Mouse (Mus musculus) c-Kit-positive CD71-negative TER-119-negative erythroid progenitor cells, embryonic 14.5 days (primary cell): ENCODE measurements around the gene Plekhb1.

ENCODE experiments used
- DNase-seq: peaks from one replicate; pipeline ENCODE4 v3.0.0-alpha.2; 2013; ENCODE audit warnings: low read depth

Plekhb1 gene

DNA sequence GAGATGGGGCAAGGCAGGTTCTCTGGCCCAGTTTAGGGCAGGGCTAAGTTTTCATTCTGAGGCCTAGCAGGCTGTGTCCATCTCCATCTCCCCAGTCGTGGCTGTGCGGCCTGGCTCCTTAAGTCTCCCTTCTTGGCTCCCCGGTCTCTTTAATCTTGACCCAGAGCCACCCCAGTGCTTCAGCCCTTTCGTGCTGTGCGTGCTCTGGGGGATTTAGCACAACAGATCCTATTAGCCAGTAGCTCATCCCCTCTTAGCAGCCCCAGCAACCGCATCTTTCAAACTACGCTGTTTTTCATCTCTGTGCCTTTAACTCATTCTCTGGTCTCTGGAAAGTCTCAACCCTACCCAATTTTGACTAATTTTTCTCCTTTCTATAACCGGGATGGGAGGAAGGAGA is at the start of gene Plekhb1:
Gene Plekhb1 (minus strand): TSS at position 184 of the 400 bp plus-strand sequence.
- DNase-seq: no peak

GRCm38 (mm10) chr7:100706883-100707480 is 44.8 kb upstream of the Plekhb1 start:
- DNase-seq: no peak

GRCm38 (mm10) chr7:100706143-100706841 is 44.1 kb upstream of the Plekhb1 start, which contains the start of gene Fam168a:
TSS of gene Fam168a (plus strand) at chr7:100706635.
- peak; percentile 83 for DNase-seq

GRCm38 (mm10) chr7:100699771-100700770 is 37.9 kb upstream of the Plekhb1 start:
- DNase-seq: no peak

GRCm38 (mm10) chr7:100693199-100693598 is 31.0 kb upstream of the Plekhb1 start:
- no peak for DNase-seq

DNA sequence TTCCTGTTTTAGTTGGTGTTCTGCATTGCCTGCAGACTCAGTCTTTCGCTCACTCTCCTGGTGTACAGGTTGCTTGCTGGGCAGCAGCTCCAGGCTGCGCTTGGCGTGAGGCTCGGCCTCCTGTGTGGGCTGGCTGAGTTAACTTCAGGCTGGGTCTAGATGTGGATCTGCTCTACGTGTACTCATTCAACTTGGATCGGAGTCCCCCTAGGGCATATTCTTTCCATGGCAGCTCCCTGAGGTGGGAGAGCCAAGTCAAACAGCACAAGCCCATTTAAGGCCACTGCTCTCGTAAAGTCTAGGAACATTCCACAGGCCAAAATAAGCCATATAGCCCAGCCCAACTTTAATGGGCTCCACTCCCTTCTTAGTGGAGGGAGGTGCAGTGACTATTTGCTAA is 26.3 kb upstream of the Plekhb1 start:
- DNase-seq: no peak

DNA sequence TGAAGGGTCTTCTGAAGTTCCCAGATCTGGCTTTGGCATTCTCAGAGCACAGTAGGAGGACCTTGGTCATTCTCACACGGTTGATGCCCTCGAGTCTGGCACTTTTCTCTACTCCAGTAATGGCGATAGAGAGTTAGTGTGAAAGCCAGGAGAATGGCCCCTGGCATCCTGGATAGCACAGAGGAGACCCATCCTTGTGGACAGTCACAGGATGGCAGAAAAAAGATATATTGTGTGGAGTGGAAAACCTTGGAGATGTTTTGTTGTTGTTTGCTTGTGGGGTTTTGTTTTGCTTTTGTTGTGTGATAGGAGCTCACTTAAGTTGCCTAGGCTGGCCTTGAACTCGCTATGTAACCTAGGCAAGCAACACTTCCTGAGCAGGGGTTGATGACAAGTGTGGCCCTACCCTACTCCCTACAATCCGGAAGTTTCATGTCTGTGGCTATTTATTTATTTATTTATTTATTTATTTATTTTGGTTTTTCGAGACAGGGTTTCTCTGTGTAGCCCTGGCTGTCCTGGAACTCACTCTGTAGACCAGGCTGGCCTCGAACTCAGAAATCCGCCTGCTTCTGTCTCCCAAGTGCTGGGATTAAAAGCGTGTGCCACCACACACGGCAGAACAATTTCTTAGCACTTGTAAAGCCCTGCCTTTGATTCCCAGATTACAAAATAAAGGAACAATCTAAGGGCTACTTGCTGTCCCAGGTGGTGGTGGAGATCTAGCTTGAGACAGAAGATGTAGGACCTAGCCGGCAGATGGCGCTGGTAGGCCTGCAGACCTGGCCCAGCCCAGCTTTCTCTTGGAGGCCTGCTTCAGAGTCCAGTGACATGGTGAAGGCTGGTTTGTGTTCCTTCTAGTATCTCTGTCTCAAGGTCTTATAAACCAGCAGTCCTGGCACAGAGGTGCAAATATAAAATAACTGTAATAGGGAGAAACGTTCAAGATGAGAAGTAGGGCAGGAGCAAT is 23.1 kb upstream of the Plekhb1 start:
- DNase-seq: peak; percentile 66

DNA sequence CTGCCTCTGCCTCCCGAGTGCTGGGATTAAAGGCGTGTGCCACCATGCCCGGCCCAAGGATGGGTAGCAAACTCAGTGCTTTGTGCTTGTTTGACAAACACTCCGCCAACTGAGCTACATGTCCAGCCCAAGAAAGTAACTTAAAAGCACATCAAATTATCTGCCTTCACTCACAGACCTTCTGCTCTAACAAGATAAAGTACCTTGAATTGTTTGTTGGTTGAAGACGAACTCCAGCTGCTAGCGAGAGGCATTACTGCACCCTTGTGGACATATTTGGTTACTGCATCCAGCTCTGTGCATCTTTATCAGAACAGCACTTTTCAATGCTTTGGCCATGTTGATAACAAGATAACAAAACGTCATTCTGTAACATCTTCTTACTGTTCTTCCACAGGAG is 22.3 kb upstream of the Plekhb1 start:
- peak; percentile 77 for DNase-seq

- DNase-seq: no peak
These were observed 21.9 kb upstream of the Plekhb1 start for GRCm38 (mm10) chr7:100684081-100684480.

DNA sequence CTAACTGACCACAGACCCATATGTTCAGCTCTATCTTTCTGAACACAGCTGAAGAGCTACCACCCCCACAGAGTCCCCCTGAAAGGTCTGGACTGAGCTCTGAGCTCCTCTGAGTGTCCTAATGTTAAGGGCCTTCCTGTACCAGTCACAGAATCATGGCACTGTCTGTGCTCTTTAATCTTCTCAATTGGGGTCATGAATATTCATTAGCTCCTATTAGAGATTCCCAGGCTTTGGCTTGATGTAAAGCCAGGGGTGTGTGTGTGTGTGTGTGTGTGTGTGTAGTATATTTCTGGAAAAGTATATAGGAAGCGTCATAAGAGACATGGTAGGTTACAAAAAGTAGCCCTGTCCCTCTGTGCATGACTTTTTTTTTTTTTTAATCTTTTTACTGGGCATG is 21.0 kb upstream of the Plekhb1 start:
- DNase-seq: no peak

- DNase-seq: no peak
These were observed 18.9 kb upstream of the Plekhb1 start for GRCm38 (mm10) chr7:100681132-100681531.

DNA sequence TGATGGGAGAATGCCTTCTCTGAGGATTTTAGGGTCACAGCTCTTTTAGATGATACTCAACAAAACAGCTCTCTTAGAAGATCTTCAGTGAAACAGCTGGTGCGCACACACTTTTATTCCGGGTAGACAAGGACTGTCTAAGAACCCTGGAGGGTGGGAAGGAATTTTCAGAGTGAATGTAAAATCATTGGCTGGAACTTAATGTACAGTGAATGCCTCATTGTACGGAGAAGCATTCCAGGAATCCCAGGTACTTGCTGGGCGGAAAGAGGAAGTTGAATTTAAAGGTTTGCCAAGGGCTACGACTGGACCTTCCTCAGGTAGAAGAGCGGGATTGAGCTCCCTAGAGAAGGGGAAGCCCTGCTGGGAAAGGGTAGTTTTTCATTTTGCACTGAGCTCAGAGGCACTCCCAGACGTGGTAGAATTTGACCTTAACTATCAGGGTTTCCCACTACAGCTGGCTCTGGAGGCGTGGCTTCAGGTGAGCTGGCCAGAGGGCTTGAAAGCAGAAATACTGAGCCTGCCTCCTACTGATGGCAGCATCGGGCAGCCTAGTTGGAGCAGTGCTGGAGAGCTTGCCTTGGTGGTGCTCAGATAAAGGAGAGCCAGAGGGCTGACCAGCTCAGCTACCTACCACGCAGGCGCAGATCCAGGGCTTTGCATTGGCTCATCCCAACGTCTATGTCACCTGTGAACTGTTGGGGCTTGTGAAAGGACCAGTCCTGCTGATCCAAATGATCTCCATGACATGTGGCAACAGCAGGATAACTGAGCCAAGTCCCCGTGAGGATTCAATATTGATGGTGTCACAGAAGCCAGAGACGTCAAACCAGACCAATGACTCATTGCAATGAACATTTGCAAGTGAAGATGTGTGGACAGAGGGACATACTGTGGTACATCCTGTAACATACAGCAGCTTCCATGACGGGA is 17.0 kb upstream of the Plekhb1 start:
- DNase-seq: no peak

- no peak for DNase-seq
These were observed 15.8 kb upstream of the Plekhb1 start for GRCm38 (mm10) chr7:100678052-100678451.

DNA sequence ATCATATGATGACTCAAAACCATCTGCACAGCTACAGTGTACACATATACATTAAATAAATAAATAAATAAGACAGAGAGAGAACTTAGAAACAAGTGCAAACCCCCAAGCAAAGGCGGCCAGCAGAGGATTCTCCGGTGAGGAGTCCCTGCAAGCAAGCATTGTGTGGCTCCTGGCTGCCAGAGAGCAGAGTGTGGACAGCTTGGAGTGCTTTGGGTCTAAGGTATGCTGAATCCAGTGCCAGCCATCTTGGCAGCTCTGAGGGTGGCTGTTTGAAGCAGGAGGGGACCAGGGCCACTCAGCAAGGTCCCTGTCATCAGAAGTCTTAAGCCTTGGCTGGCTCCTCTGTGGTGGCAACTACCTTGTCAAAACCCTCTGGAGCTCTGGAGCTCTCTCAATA is 12.7 kb upstream of the Plekhb1 start:
- no peak for DNase-seq

- DNase-seq: no peak
These were observed 11.2 kb upstream of the Plekhb1 start for GRCm38 (mm10) chr7:100673452-100673851.

GRCm38 (mm10) chr7:100670646-100671045 is 8.4 kb upstream of the Plekhb1 start:
- DNase-seq: no peak

DNA sequence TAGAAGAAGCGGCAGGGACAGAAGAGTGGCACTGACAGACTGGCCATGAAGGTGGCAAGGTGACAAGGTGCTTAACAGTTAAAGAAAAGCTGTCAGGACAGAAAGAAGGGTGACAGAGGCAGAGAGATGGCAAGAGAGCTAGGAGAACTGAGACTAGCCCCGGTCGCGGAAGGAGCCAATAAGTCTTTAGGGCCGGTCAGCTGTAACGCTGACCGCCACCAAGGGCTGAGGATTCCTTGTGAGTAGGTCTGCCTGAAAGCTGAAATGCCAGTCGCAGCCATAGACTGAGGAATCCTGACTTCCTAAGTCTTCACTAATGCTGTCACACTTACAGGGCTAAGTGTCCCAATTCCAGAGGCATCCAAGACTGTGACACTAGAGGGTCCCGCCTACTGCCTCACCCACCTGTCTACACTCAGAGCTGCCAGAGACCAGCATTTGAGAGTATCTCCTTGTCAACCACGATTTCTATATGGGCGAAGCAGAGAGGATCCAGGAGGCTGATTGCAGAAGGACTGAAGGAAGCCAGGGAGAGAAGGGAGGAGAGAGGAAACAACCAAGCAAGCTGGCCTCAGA is 1.6 kb upstream of the Plekhb1 start:
- no peak for DNase-seq

GRCm38 (mm10) chr7:100663190-100663589 is 976 bp upstream of the Plekhb1 start:
- peak; percentile 84 for DNase-seq

- no peak for DNase-seq
These were observed 950 bp downstream of the Plekhb1 start for GRCm38 (mm10) chr7:100661264-100661663.

DNA sequence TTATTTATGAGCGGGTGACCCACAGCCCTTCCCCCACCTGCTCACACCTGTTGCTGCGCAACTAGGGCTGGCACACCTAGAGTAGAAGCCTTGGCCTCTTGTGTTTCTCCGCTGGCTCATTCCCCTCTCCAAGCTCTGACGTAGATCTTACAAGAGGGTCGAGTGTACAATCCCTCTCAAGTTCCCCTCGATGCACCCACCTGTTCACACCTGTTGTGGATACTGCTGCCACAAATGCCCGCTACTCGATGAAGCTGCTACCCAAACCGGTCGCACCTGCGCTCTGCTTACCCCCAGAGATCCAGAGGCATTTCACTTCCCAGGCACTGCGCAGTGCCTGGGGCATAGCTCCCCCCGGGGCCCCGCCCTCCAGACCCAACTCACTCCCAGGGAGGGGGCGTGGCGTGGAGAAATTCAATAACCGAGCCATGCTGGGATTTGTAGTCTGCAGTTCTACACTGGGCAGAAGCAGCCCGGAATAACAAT is 4.1 kb downstream of the Plekhb1 start:
- no peak for DNase-seq
